Mouse (Mus musculus) G1E (cell line): ENCODE measurements at regions not wholly inside any gene's neighbourhood (a gene's known extent, or its start where the extent isn't known, plus 50 kb on each side); places are given as distances from the start of the nearest gene placed in this dataset.

ENCODE experiments used
- ATAC-seq: 2 replicates; pipeline ENCODE4 v1.8.0; 2016; ENCODE audit warnings: mild to moderate bottlenecking; ENCODE audit not compliant: insufficient number of reproducible peaks, poor library complexity, low FRiP score, severe bottlenecking; ENCODE audit errors: extremely low read depth
- DNase-seq: peaks from one replicate; pipeline ENCODE4 v3.0.0; 2012; ENCODE audit warnings: low spot score
- H3K27me3 ChIP-seq: 2 replicates; pipeline ENCODE4 v1.6.1; 2012; ENCODE audit warnings: mild to moderate bottlenecking, low read length, inconsistent platforms; ENCODE audit not compliant: insufficient read depth
- H3K36me3 ChIP-seq: replicated peaks from 2 replicates; pipeline ENCODE3; 2012; ENCODE audit warnings: mild to moderate bottlenecking, inconsistent platforms
- H3K4me1 ChIP-seq: 2 replicates; pipeline ENCODE4 v1.6.1; 2012; ENCODE audit warnings: low read depth, low read length, inconsistent platforms, mixed read lengths; ENCODE audit not compliant: insufficient read depth
- H3K4me3 ChIP-seq: 2 replicates; pipeline ENCODE4 v1.5.1; 2012; ENCODE audit warnings: low read depth, mild to moderate bottlenecking, inconsistent platforms, low read length, moderate library complexity, mixed read lengths
- H3K9me3 ChIP-seq: replicated peaks from 2 replicates; pipeline ENCODE4 v1.6.1; 2012; ENCODE audit warnings: inconsistent platforms
- CTCF ChIP-seq: IDR thresholded peaks from 2 replicates; pipeline ENCODE4 v1.5.1; 2012; ENCODE audit warnings: low read depth, low read length, inconsistent platforms, mixed read lengths
- GATA1 ChIP-seq: IDR thresholded peaks from 2 replicates; pipeline ENCODE4 v1.6.1; 2012; ENCODE audit warnings: borderline replicate concordance, low read length, inconsistent platforms, mixed read lengths
- GATA2 ChIP-seq: IDR thresholded peaks from 2 replicates; pipeline ENCODE4 v1.6.1; 2012; ENCODE audit warnings: low read depth, low read length, inconsistent platforms, borderline replicate concordance
- POLR2AphosphoS5 ChIP-seq: IDR thresholded peaks from 2 replicates; pipeline ENCODE4 v1.6.1; 2012; ENCODE audit warnings: low read depth, low read length, inconsistent platforms; ENCODE audit not compliant: insufficient replicate concordance
- TAL1 ChIP-seq: conservative IDR thresholded peaks from 2 replicates; pipeline ENCODE4 v1.6.1; 2012; ENCODE audit warnings: low read depth, low read length, inconsistent platforms, mixed read lengths

GRCm38 (mm10) chr7:136213057-136213961 is 497.1 kb upstream of the Mki67 start:
- ATAC-seq (no peak), DNase-seq (no peak)
- no peaks in the 10 kb centered on the region for H3K27me3 ChIP-seq
- no peaks in the 10 kb centered on the region for H3K4me1 ChIP-seq
- no peak for TF ChIP-seq POLR2AphosphoS5
- TF ChIP-seq CTCF = no peak
- no peak for TF ChIP-seq GATA2
- no peak for TF ChIP-seq TAL1
- TF ChIP-seq GATA1 = no peak
- peaks cover 78% of the 10 kb centered on the region for H3K9me3 ChIP-seq
- no peaks in the 10 kb centered on the region for H3K36me3 ChIP-seq
- H3K4me3 ChIP-seq = no peak overlapping the region

GRCm38 (mm10) chr7:136213962-136214308 is 497.8 kb upstream of the Mki67 start:
- DNase-seq (no peak), ATAC-seq (no peak)
- H3K27me3 ChIP-seq = no peaks in the 10 kb centered on the region
- TF ChIP-seq GATA1 (no peak), TAL1 (no peak), CTCF (no peak), POLR2AphosphoS5 (no peak), GATA2 (no peak)
- H3K36me3 ChIP-seq = no peaks in the 10 kb centered on the region
- no peaks in the 10 kb centered on the region for H3K4me1 ChIP-seq
- no peak overlapping the region for H3K4me3 ChIP-seq
- peaks cover 79% of the 10 kb centered on the region for H3K9me3 ChIP-seq

- no peaks in the 10 kb centered on the region for H3K4me1 ChIP-seq
- H3K27me3 ChIP-seq = no peaks in the 10 kb centered on the region
- ATAC-seq = no peak
- no peaks in the 10 kb centered on the region for H3K36me3 ChIP-seq
- peaks cover 79% of the 10 kb centered on the region for H3K9me3 ChIP-seq
- H3K4me3 ChIP-seq = no peak overlapping the region
- no peak for DNase-seq
- TF ChIP-seq GATA1 (no peak), CTCF (no peak), TAL1 (no peak), GATA2 (no peak), POLR2AphosphoS5 (no peak)
Observed at GRCm38 (mm10) chr7:136214415-136214814, 498.3 kb upstream of the Mki67 start.

DNA sequence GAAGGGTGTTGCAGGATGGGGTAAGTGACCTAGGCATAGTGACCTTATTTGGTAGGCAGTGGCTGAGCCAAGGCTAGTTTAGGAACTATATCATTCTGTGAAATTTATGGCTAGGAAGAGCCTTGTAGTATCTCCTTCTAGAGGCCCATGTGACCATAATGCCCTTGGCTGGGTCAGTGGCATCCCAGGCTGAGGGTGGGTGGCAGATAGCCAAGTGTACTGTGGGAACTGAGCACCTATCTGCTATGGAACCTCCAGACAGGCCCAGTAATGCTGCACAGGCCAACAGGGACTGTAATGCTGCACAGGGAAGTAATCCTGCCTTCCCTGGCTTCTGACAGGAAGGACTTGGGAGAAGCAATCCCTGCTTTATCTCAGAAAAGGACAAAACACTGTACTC is 500.6 kb upstream of the Mki67 start:
- DNase-seq = no peak
- ATAC-seq = no peak
- TF ChIP-seq GATA1 = no peak
- TF ChIP-seq POLR2AphosphoS5 = no peak
- no peak for TF ChIP-seq TAL1
- TF ChIP-seq CTCF = no peak
- no peak for TF ChIP-seq GATA2
- H3K27me3 ChIP-seq = no peaks in the 10 kb centered on the region
- peaks cover 73% of the 10 kb centered on the region for H3K9me3 ChIP-seq
- no peaks in the 10 kb centered on the region for H3K36me3 ChIP-seq
- no peaks in the 10 kb centered on the region for H3K4me1 ChIP-seq
- H3K4me3 ChIP-seq = no peak overlapping the region

DNA sequence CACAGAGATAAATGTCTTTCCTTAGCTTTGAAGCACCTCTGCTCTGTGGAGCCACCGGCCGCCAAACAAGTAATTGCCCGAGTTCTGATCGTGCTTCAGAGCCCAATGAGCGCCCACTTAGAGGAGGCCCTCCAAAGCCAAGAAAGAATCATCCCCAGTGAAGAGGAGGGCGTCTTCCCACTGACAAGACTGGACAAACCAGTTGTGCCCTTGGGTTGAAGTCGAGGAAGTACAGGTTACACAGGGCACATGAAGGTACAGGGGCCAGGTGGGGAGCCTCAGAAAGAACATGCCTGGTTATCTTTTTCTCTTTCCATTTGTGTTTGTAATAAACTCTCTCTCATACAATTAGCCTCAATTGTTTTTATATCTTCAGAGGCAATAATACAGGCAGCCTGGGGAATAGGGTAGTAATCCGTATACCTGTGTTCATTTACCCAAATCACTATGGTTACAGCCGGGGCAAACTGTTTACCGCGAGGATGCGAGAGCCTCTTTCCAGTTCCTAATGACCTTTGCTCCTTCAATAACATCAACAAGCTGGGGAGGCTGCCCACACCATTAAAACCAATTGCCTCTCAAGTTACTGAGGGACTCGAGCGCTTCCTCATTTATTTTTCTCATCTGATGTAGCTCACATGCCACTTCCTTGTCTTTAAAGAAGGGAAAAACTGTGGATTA is 503.5 kb upstream of the Mki67 start:
- H3K4me1 ChIP-seq = no peaks in the 10 kb centered on the region
- ATAC-seq (no peak), DNase-seq (no peak)
- peaks cover 69% of the 10 kb centered on the region for H3K9me3 ChIP-seq
- no peaks in the 10 kb centered on the region for H3K36me3 ChIP-seq
- no peaks in the 10 kb centered on the region for H3K27me3 ChIP-seq
- TF ChIP-seq CTCF = no peak
- H3K4me3 ChIP-seq = no peak overlapping the region

DNA sequence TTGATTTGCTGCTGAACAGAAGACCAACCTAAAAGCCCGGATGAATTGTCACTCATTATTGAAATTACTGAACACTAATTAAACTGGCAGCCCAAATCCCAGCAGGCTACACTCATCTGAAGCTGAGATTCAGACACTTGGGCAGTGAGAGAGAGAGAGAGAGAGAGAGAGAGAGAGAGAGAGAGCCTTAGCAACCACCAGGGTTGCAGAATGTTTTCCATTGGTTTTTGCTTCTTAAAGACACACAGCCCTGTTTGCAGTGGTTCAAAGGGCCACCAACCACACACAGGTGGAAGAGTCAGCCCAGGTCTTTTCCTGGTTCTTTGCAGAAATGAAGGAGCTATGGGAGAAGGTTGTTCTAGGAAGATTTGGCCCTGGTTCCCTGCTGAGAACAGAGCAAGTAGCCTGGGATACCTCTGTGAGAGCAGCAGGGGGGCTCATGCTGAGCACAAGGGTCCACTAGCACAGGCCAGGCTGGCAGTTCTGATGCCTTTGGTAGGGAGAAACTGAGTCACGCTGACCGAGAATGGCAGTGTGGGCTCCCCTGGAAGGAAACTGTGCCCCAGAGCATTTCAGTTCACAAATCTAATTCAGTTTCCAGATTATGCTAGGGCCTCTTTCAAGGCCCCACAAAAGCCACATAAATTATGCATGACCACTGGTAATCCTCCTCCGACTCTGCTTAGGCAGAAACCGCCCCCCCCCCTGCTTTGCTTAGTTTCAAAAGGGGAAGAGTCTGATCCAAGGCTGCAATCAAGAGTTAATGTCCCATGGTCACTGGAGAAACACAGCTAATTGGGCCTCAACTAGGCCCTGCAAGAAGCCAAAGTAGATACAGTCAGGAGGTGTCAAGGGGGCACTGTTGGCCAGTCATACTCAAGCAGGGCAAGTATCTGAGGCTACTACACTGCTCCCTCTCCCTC is 504.3 kb upstream of the Mki67 start:
- TF ChIP-seq GATA2 = no peak
- no peak for TF ChIP-seq TAL1
- no peak for TF ChIP-seq GATA1
- TF ChIP-seq POLR2AphosphoS5 = no peak
- TF ChIP-seq CTCF = no peak
- DNase-seq (no peak), ATAC-seq (no peak)
- H3K36me3 ChIP-seq = no peaks in the 10 kb centered on the region
- H3K9me3 ChIP-seq = peaks cover 68% of the 10 kb centered on the region
- H3K27me3 ChIP-seq = no peaks in the 10 kb centered on the region
- no peaks in the 10 kb centered on the region for H3K4me1 ChIP-seq
- no peak overlapping the region for H3K4me3 ChIP-seq
